In the genomic region with DNA sequence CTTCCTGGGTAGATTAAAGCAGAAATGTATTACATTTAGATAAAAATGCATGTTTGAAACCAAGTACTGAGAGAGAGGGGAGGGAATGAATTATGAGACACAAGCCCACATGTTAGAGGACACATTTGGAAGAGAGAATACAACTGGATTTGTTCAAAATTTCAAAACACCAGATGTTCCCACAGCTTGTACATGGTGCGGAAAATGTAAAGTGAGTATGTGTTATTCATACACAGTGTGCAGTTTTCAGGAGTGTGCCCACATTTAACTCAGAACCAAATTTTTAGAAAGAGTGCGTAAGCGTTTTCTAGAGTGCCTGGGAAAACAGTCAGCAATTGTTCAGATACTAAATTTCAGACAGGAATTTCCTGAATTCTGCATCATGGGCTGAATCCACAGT, we compare ENCODE assay signal across 10 mouse cellular contexts.
"Had no signal": no experiment of that assay in that cellular context is flagged by ENCODE, and none has a peak within 500 bp of the region (broad histone marks: within the 10 kb centered on the region; RNA-seq: fewer than 3 reads in every experiment).

No protein-coding gene starts in this region.

- H3K36me3 ChIP-seq: limb, embryonic 15.5 days; liver, embryonic 13.5 days; midbrain, embryonic 13.5 days had no signal

- H3K27me3 ChIP-seq: limb, embryonic 15.5 days; liver, embryonic 13.5 days; midbrain, embryonic 13.5 days had no signal

- H3K27ac ChIP-seq: left cerebral cortex, adult 2 months; limb, embryonic 15.5 days; liver, embryonic 13.5 days; midbrain, embryonic 13.5 days had no signal

- H3K4me2 ChIP-seq: limb, embryonic 15.5 days; liver, embryonic 13.5 days; midbrain, embryonic 13.5 days had no signal

- H3K9me3 ChIP-seq: limb, embryonic 15.5 days; liver, embryonic 13.5 days; midbrain, embryonic 13.5 days had no signal

- DNase-seq: kidney, adult 11 months; kidney, adult 9 months; kidney, postnatal 10 days; liver, embryonic 13.5 days; liver, postnatal 0 days; lung, postnatal 36 days; thymus, postnatal 4 days had no signal

- ATAC-seq: liver, postnatal 0 days; midbrain, embryonic 13.5 days had no signal

- H3K4me1 ChIP-seq: limb, embryonic 15.5 days; liver, embryonic 13.5 days; midbrain, embryonic 13.5 days had no signal

- H3K9ac ChIP-seq: limb, embryonic 15.5 days; liver, embryonic 13.5 days; liver, postnatal 0 days; midbrain, embryonic 13.5 days had no signal

- H3K4me3 ChIP-seq: left cerebral cortex, adult 2 months; limb, embryonic 15.5 days; liver, embryonic 13.5 days; midbrain, embryonic 13.5 days had no signal
